Mouse (Mus musculus): ENCODE measurements around the gene Gm4303.
"Not testable (repeated sequence)": the region's sequence is repeated elsewhere in the genome, so short reads cannot be mapped to it uniquely, and the experiment has no call there.

Gene Gm4303

DNA sequence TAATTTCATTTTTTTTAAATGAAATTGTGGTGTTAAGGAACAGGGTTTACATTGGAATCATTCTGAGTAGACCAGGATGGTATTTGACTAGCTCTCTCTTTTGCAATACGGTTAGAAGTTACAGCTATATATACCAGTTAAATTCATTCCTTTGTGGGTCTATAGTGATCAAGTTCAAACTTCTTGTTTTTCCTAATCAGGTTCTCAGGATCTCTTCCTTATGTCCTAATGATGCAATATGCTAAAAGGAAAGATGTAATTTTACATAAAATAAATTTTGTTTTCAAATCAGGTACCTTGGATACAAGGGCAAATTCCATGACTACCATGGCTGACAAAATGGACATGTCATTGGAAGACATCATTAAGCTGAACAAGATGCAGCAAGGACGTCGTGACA lies at the start of gene Gm4303:
TSS of gene Gm4303 (plus strand) at position 301 of the 400 bp plus-strand sequence.
- in situ Hi-C loops (cut with MboI, MseI): not testable (repeated sequence)

- in situ Hi-C loops (cut with MboI, MseI): no loop called here
Observed at GRCm38 (mm10) chr10:100296105-100296504, 49.7 kb upstream of the Gm4303 start.

- in situ Hi-C loops (cut with MboI, MseI): not testable (repeated sequence)
Observed at GRCm38 (mm10) chr10:100300106-100300505, 45.7 kb upstream of the Gm4303 start.

- in situ Hi-C loops (cut with MboI, MseI): not testable (repeated sequence)
Observed at GRCm38 (mm10) chr10:100335376-100335775, 10.4 kb upstream of the Gm4303 start, which contains the start of gene Gm4301. TSS of gene Gm4301 (plus strand) at chr10:100335676.

DNA sequence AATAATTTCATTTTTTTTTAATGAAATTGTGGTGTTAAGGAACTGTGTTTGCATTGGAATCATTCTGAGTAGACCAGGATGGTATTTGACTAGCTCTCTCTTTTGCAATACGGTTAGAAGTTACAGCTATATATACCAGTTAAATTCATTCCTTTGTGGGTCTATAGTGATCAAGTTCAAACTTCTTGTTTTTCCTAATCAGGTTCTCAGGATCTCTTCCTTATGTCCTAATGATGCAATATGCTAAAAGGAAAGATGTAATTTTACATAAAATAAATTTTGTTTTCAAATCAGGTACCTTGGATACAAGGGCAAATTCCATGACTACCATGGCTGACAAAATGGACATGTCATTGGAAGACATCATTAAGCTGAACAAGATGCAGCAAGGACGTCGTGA lies 5.2 kb upstream of the Gm4303 start, which contains the start of gene Gm4302:
TSS of gene Gm4302 (plus strand) at position 301 of the 400 bp plus-strand sequence.
- in situ Hi-C loops (cut with MboI, MseI): not testable (repeated sequence)

DNA sequence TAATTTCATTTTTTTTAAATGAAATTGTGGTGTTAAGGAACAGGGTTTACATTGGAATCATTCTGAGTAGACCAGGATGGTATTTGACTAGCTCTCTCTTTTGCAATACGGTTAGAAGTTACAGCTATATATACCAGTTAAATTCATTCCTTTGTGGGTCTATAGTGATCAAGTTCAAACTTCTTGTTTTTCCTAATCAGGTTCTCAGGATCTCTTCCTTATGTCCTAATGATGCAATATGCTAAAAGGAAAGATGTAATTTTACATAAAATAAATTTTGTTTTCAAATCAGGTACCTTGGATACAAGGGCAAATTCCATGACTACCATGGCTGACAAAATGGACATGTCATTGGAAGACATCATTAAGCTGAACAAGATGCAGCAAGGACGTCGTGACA lies 5.0 kb downstream of the Gm4303 start, which contains the start of gene Gm4305:
TSS of gene Gm4305 (plus strand) at position 301 of the 400 bp plus-strand sequence.
- in situ Hi-C loops (cut with MboI, MseI): not testable (repeated sequence)

DNA sequence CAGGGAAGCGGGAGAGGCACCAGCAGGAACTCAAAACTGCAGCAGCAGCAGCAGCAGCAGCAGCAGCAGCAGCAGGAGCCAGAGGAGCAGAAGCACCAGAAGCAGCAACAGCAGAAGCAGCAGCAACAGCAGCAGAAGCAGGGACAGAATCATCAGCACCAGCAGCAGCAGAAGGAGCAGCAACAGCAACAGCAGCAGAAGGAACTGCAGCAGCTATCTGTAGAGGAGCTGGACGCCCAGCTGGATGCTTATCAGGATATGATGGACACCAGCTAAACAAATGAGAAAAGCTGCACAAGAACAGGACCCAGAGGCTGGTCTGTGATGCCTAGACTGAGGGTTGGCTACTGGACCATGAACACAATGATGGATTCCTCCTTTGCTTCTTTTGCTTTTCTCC lies 11.1 kb downstream of the Gm4303 start:
- in situ Hi-C loops (cut with MboI, MseI): not testable (repeated sequence)

DNA sequence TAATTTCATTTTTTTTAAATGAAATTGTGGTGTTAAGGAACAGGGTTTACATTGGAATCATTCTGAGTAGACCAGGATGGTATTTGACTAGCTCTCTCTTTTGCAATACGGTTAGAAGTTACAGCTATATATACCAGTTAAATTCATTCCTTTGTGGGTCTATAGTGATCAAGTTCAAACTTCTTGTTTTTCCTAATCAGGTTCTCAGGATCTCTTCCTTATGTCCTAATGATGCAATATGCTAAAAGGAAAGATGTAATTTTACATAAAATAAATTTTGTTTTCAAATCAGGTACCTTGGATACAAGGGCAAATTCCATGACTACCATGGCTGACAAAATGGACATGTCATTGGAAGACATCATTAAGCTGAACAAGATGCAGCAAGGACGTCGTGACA lies 15.3 kb downstream of the Gm4303 start, which contains the start of gene Gm4307:
TSS of gene Gm4307 (plus strand) at position 301 of the 400 bp plus-strand sequence.
- in situ Hi-C loops (cut with MboI, MseI): not testable (repeated sequence)

GRCm38 (mm10) chr10:100382460-100382859 lies 36.7 kb downstream of the Gm4303 start, which contains the start of gene Gm4312:
TSS of gene Gm4312 (minus strand) at chr10:100382560.
- in situ Hi-C loops (cut with MboI, MseI): not testable (repeated sequence)
